In genomic region chr7:126464836-126465235, GRCm38 (mm10) we compare ENCODE assay signal across 13 mouse cellular contexts. TPM values are rescaled to one million over a fixed set of nuclear protein-coding genes. Genes with fewer than 3 reads are reported as not detected.
DNase-seq lines count a peak whose midpoint lies in the region; ATAC-seq and TF ChIP-seq lines count a peak whose summit lies in the region.
"Had no signal": no experiment of that assay in that cellular context is flagged by ENCODE, and none has a peak within 500 bp of the region (broad histone marks: within the 10 kb centered on the region; RNA-seq: fewer than 3 reads in every experiment).

No protein-coding gene starts in this region.

- peaks cover 21% of the 10 kb centered on the region for H3K36me3 ChIP-seq in stomach, postnatal 0 days (ENCODE audit: control insufficient read depth, insufficient read depth, low read length)

- WGBS in stomach, postnatal 0 days: 32% methylated on average over 5 of the region's 5 CpGs

- H3K4me2 ChIP-seq in stomach, postnatal 0 days (replicated peaks; ENCODE audit: low read depth): no peak overlapping the region
- H3K4me2 ChIP-seq: hindbrain, embryonic 13.5 days; liver, embryonic 13.5 days had no signal

- no peak for TF ChIP-seq EP300 in stomach, postnatal 0 days (optimal IDR thresholded peaks at IDR 0.05)

- H3K9ac ChIP-seq in stomach, postnatal 0 days (ENCODE audit: low read length): no peak overlapping the region
- H3K9ac ChIP-seq: hindbrain, embryonic 13.5 days; liver, embryonic 13.5 days had no signal

- peak; percentile 93 for DNase-seq in heart, adult 11 months
- no peak for DNase-seq in heart, postnatal 25 days (ENCODE audit: low spot score)
- peak; percentile 64 to 80 for DNase-seq in gastrocnemius, adult 8-10 months (ENCODE audit: low spot score in 2 of 2)
- peak; percentile 61 to 68 for DNase-seq in heart, postnatal 10 days
- DNase-seq in stomach, postnatal 0 days (ENCODE audit: low spot score): no peak
- no peak for DNase-seq in cerebellum, adult 11 months
- no peak for DNase-seq in kidney, adult 9 months
- no peak for DNase-seq in layer of hippocampus, postnatal 14 days (ENCODE audit: low spot score in 2 of 2)
- DNase-seq: cerebellum, adult 11-12 months; layer of hippocampus, postnatal 36 days; liver, embryonic 13.5 days had no signal

- no peak for TF ChIP-seq CTCF in stomach, postnatal 0 days (IDR thresholded peaks at IDR 0.05; ENCODE audit: low read depth)

- H3K4me3 ChIP-seq in stomach, postnatal 0 days (ENCODE audit: low read depth, low read length): no peak overlapping the region
- H3K4me3 ChIP-seq: hindbrain, embryonic 13.5 days; liver, embryonic 13.5 days had no signal

- peak; percentile 14; the same call in 1 of the 2 replicates for ATAC-seq in stomach, postnatal 0 days (ENCODE audit: low FRiP score, low TSS enrichment)

- peaks cover 10% of the 10 kb centered on the region; the same call in 1 of the 2 replicates for H3K4me1 ChIP-seq in stomach, postnatal 0 days (replicated peaks; ENCODE audit: control insufficient read depth, insufficient read depth)
- H3K4me1 ChIP-seq: hindbrain, embryonic 13.5 days had no signal

- intact Hi-C loops in heart, postnatal 25 days (cut with DNase I): loop anchor here (5.0 kb wide), 1 partner anchor 68 kb away; the partner anchor contains the start of gene Nfatc2ip
- intact Hi-C loops in heart, postnatal 10 days (cut with DNase I): no loop called here

- no peaks in the 10 kb centered on the region for H3K27me3 ChIP-seq in stomach, postnatal 0 days (ENCODE audit: control insufficient read depth, insufficient read depth, low read length)
- H3K27me3 ChIP-seq: liver, embryonic 13.5 days had no signal

- no peaks in the 10 kb centered on the region for H3K9me3 ChIP-seq in stomach, postnatal 0 days (ENCODE audit: control insufficient read depth, low read length)
- H3K9me3 ChIP-seq: hindbrain, embryonic 13.5 days; liver, embryonic 13.5 days had no signal

- peak overlapping the region; percentile 35; the same call in 1 of the 2 replicates for H3K27ac ChIP-seq in stomach, postnatal 0 days (replicated peaks)
- H3K27ac ChIP-seq: hindbrain, embryonic 13.5 days; macrophage had no signal

RNA-seq across cellular contexts. Expression of gene Atp2a1, which starts 1.9 kb away (rescaled TPM):
- 1 to 10 TPM in 1 of 2 experiments, under 1 TPM in 1; 0.88 to 1.2 TPM for total RNA-seq in heart, postnatal 25 days (2021)
- total RNA-seq in gastrocnemius, adult 8-10 months (2022): over 10,000 TPM; 27,209 to 31,432 (median 30,252) TPM
- under 1 TPM; 0.77 to 0.82 TPM for total RNA-seq in heart, postnatal 10 days (2021)
- 0.59 and 1.8 TPM in 2 replicates for polyA plus RNA-seq in stomach, postnatal 0 days (2015; fragmentation: Nextera tagmentation; extraction: Ambion mirVana)
- total RNA-seq in layer of hippocampus, postnatal 14 days (2021): 1 to 10 TPM in 1 of 2 experiments, under 1 TPM in 1; 0.85 to 2.2 TPM
- polyA plus RNA-seq: macrophage had no signal

RNA-seq across cellular contexts. Expression of gene Sh2b1, which starts 10.4 kb away (rescaled TPM):
- total RNA-seq in heart, postnatal 25 days (2021): 10 to 100 TPM; 40.2 to 43.2 TPM
- total RNA-seq in gastrocnemius, adult 8-10 months (2022): 10 to 100 TPM; 45.9 to 57.4 (median 49.0) TPM
- total RNA-seq in heart, postnatal 10 days (2021): 10 to 100 TPM; 46.1 to 46.7 TPM
- polyA plus RNA-seq in stomach, postnatal 0 days (2015; fragmentation: Nextera tagmentation; extraction: Ambion mirVana): 20.0 and 24.0 TPM in 2 replicates
- 10 to 100 TPM; 65.7 to 68.1 TPM for total RNA-seq in layer of hippocampus, postnatal 14 days (2021)

RNA-seq across cellular contexts. Expression of gene Tufm, which starts 22.3 kb away (rescaled TPM):
- total RNA-seq in heart, postnatal 25 days (2021): 100 to 1,000 TPM; 326 to 329 TPM
- total RNA-seq in gastrocnemius, adult 8-10 months (2022): 100 to 1,000 TPM; 116 to 151 (median 137) TPM
- total RNA-seq in heart, postnatal 10 days (2021): 100 to 1,000 TPM; 245 to 251 TPM
- 73.9 and 77.5 TPM in 2 replicates for polyA plus RNA-seq in stomach, postnatal 0 days (2015; fragmentation: Nextera tagmentation; extraction: Ambion mirVana)
- total RNA-seq in layer of hippocampus, postnatal 14 days (2021): 10 to 100 TPM; 79.7 to 88.9 TPM

RNA-seq across cellular contexts. Expression of gene Rabep2, which starts 36.3 kb away (rescaled TPM):
- 1 to 10 TPM; 4.6 to 4.9 TPM for total RNA-seq in heart, postnatal 25 days (2021)
- total RNA-seq in gastrocnemius, adult 8-10 months (2022): 10 to 100 TPM; 10.5 to 19.2 (median 15.1) TPM
- total RNA-seq in heart, postnatal 10 days (2021): 10 to 100 TPM; 10.9 to 12.5 TPM
- polyA plus RNA-seq in stomach, postnatal 0 days (2015; fragmentation: Nextera tagmentation; extraction: Ambion mirVana): 19.4 and 20.7 TPM in 2 replicates
- total RNA-seq in layer of hippocampus, postnatal 14 days (2021): 10 to 100 TPM in 1 of 2 experiments, 1 to 10 TPM in 1; 8.9 to 11.5 TPM

RNA-seq across cellular contexts. Expression of gene Atxn2l, which starts 38.4 kb away (rescaled TPM):
- total RNA-seq in heart, postnatal 25 days (2021): 10 to 100 TPM; 37.0 to 41.7 TPM
- 10 to 100 TPM; 25.4 to 32.4 (median 29.9) TPM for total RNA-seq in gastrocnemius, adult 8-10 months (2022)
- total RNA-seq in heart, postnatal 10 days (2021): 10 to 100 TPM; 54.2 to 54.5 TPM
- polyA plus RNA-seq in stomach, postnatal 0 days (2015; fragmentation: Nextera tagmentation; extraction: Ambion mirVana): 16.9 and 19.6 TPM in 2 replicates
- 100 to 1,000 TPM; 122 to 124 TPM for total RNA-seq in layer of hippocampus, postnatal 14 days (2021)

Comparison
In these comparisons a context has a peak if more than half of its experiments do, and no peak if none do; other contexts are left out.
1. DNase-seq: peak in heart, adult 11 months (single experiment), gastrocnemius, adult 8-10 months (2 of 2) and heart, postnatal 10 days (2 of 2); none in heart, postnatal 25 days (single experiment), stomach, postnatal 0 days (single experiment), cerebellum, adult 11 months (single experiment), kidney, adult 9 months (single experiment) and layer of hippocampus, postnatal 14 days (0 of 2).
2. RNA of gene Atp2a1, which starts 1.9 kb away (total RNA-seq): 27,209 to 31,432 TPM in gastrocnemius, adult 8-10 months; 0.85 to 2.2 TPM in layer of hippocampus, postnatal 14 days, 0.88 to 1.2 TPM in heart, postnatal 25 days and 0.77 to 0.82 TPM in heart, postnatal 10 days; every median in the first group is over 1,000 times any median in the second.